Mouse (Mus musculus) frontal cortex, postnatal 25 days (tissue): Measurements from ENCODE around the gene Gm45021.
"Not testable (repeated sequence)": the region's sequence is repeated elsewhere in the genome, so short reads cannot be mapped to it uniquely, and the experiment has no call there.

Experiments
- DNase-seq, 2 experiments: peaks; one replicate each; pipeline ENCODE4 v3.0.0; 2022; ENCODE audit warnings: low spot score in 2 of 2

Gene Gm45021

DNA sequence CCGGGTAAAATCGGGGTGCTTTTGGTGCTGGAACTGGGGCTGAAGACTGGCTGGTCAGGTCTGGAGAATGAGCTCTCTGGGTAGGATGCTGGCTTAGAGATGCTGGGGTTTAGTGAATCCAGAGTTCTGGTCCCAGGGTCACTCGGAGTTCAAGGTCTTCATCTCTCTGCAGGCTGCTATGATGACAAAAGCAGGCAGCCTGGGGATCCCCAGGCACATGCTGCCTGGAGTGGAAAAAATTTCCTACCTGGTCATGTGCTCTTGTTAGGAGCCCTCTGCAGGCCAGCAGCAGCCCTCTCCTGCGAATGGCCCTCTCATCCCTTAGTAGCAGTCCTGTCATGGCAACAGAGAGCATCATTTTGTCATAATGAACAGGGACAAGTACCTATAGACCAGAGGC lies 24.1 kb downstream of the Gm45021 start:
- DNase-seq: no peak

DNA sequence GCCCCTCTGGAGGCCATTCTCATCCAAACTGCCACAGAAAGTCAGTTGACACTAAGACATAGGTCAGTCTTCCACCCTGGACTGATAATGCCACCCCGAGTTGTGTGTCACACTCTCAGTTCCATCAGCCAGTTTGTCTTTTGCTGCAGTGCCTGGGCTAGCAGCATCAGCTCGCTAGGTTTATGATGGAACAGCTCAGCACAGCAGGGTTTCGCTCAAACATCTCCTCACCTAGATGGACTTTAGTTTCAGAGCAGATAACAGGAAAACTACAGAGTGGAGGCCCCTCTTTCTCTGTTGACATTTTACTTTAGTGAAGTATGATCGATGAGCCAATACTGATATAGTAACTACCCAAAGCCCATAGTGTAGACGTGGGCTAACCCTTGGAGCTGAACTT lies 25.3 kb downstream of the Gm45021 start:
- no peak for DNase-seq

DNA sequence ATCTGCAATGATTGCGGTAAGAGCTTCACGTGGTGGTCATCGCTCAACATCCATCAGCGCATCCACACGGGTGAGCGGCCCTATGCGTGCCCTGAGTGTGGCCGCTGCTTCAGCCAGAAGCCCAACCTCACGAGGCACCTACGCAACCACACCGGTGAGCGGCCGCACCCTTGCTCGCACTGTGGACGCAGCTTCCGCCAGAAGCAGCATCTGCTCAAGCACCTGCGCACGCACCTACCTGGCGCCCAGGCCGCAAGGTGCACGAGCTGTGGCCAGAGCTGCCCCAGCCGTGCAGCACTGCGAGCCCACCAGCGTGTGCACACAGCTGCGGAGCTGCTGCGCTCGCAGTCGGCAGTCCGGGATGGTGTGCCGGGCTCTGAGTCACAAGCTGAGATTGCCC lies 30.6 kb downstream of the Gm45021 start:
- DNase-seq: no peak

DNA sequence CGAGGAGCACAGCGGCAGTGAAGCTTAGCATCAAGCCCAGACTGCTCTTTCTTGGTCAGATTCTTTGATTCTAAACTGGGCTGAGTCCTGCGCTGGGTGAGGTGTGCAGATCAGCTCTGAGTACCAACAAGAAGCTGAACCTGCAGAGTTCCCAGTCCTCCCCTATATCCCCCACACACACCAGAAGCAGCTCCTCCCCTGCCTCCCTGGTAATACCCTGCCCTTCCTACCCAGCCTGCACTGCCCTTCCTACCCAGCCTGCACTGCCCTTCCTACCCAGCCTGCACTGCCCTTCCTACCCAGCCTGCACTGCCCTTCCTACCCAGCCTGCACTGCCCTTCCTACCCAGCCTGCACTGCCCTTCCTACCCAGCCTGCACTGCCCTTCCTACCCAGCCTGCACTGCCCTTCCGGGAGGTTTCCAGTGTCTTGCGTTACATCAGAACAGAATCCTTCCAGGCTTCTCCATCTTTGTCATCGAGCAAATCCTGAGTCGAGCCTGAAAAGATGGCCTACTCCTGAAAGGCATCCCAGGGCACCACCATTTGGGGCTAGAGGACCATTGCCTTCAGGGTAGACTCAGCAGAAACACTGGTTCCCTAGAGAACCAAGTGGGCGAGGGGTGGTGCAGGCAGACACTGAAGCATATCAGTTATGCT lies 32.9 kb downstream of the Gm45021 start:
- DNase-seq: not testable (repeated sequence)

DNA sequence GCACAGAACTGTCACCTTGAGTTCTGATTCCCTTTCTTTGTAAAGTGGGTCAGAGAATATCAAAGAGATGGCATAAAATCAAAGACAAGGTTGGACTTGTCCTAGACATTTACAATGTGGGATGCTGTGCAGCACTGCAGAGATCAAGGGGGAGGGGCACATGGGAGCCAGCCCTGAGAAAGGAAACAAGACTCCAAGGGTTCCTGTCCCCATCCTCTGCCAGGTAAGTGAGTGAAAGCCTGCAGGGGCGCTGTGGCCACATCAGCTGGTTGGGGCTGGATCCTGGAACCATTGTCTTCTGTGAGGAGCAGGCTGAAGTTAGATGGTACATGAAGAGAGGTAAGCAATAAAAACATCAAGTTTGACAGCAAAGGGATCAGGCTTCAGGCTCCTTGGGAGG lies 34.0 kb downstream of the Gm45021 start:
- DNase-seq: no peak

DNA sequence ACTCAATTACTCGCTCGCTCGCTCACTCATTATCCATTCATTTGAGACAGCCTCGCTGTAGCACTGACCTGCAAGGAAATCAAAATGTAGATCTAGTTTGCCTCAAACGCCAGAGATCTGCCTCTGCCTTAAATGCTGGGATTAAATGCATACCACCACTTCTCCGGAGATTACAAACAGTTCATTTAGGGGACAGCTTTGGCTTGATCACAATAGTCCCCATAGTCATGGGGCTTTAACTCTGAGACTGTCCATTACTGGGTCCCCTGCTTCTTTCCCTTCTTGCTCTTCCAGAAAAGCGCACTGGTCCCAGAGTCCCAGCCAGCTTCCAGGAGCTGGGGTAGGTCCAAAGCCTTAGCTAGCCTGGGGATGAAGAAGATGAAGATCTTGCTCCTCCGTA lies 37.1 kb downstream of the Gm45021 start, which contains the start of gene AI854703:
TSS of gene AI854703 (plus strand) at position 301 of the 400 bp plus-strand sequence.
- no peak for DNase-seq

DNA sequence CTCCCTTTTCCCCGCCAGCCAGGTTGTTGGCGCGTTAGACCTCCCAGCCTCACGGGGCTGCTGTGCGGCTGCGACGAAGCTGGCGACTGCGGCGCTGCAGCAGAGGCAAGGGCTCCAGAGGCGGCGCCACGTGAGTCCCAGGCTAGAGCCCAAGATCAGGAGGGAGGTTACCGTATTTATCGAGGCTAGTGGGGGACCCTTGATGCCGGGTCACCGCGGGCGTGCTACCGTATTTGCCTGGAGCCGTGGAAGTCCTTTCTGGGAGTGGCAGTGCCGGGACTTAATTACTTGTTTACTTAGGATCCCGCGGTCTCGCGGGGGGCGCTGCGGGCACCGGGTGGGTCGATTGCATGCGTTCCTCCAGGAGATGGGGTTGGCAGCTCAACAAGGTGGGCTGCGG lies 37.6 kb downstream of the Gm45021 start:
- peak; percentile 50 to 54 for DNase-seq

DNA sequence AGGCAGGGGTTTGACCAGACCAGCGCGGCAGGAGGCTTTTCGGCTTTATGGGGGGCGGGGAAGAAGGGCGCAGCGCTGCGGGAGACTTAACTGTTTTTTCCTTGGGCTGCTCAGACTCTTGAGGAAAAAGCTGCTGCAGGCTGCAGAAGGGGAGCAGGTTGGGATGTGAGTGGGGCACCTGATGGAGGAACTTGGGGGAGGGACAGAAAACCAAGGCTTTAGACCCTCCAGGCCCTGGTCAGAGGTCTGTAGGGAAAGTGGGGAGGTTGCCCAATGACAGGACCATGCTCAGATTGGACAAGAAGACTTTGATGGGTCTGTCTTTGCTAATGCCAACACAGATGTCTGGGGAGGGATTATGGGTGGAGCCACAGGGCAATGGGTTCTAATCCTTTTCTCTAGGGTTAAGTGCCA lies 38.1 kb downstream of the Gm45021 start:
- DNase-seq: no peak

DNA sequence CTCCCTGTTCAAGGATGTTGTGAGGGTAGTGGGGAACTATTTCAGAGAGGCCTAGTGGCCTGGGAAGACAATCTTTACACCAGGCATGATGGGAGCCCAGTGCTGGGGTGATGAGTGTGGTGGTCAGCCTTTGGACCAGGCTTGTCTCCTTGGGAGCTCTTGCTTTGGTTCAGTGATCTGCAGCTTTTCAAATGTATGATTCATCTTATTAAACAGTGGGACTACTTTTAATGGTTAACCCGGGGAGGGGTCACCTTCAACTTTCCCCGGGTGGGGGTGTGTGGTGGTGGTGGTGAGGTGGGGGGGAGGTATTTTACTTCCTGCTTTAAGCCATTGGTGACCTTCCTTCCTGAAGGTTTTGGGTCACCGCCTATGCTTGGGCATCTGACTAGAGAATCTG lies 39.0 kb downstream of the Gm45021 start:
- DNase-seq: no peak

DNA sequence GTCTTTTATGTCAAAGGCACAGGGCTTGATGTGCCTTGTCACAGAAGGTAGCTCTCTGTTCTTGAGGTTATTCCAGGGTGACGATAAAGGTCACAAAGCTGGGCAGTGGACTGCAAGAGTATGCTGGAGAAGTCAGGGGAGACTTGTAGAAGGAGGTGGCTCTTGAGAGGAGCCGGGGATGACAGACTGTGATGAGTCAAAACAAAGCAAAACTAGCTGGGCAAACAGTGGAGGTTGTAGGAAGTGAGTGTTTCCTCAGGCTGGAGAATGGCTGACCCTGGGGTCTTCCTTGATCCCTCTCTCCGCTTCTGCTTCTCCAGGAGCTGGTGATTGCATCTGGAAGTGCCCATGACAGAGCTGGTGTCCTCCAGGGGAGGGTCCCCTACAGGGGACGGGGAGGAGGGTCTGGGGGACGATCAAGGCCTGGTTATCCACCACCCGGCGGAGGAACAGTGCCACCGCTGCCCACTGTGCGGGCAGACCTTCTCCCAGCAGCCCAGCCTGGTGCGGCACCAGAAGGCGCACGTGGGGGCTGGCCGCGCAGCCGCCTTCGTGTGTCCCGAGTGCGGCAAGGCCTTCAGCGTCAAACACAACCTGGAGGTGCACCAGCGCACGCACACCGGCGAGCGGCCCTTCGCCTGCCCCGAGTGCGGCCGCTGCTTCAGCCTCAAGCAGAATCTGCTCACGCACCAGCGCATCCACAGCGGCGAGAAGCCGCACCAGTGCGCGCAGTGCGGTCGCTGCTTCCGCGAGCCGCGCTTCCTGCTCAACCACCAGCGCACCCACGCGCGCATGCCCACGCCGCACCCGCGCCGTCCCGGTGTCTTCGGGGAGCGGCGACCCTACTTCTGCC lies 39.6 kb downstream of the Gm45021 start:
- DNase-seq: peak; percentile 34 to 40

DNA sequence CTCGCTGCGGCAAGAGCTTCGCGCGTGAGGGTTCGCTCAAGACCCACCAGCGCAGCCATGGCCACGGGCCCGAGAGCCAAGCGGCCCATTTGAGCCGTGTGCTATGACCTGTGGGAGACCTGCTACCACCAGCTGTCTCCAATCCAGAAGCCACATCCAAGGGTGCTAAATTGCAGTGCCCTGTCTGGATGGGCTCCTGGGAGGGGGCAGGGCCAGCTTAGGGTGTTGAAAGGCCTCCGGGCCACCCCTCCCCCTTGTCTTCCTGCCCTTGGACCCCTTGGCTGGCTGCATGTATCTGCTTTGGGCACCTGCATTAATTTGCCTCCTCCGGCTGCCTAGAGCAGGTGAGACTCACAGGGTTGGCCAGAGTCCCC lies 40.2 kb downstream of the Gm45021 start:
- no peak for DNase-seq

DNA sequence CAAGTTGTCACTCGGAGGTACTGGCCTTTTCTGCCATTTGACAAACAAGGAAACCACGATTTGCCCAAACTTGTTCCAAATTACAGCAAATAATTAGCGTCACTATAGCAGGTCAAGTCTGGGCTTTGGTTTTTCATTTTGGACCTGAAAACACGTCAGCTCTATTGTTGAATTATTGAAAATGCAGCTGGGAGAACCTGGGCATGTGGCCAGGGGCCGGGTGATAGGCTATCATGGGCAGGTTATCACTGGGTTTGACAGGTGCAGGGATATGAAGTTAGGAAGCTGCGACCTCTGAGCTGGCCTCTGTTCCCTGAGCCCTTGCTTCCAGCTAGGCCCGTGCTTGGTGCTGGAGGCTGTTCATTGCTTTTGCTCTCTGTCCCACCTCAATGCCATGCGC lies 41.4 kb downstream of the Gm45021 start:
- DNase-seq: no peak

DNA sequence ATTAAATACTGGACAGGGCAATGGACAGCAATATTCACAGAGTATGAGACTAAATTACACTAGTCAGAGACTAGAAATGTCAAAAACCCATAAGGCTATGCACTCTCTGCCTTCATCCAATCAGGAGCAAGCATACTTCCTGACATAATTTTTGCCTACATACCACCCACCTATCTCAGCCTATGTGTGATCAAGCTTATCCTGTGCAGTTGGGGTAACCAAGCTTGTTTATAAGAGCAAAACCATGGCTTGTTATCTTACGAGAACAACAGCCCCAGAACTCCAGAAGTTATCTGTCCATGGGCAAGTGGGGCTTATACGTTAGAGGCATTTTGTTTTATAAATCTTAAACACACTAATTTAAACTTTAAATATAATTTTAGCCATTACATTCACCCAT lies 45.7 kb downstream of the Gm45021 start:
- DNase-seq: no peak

DNA sequence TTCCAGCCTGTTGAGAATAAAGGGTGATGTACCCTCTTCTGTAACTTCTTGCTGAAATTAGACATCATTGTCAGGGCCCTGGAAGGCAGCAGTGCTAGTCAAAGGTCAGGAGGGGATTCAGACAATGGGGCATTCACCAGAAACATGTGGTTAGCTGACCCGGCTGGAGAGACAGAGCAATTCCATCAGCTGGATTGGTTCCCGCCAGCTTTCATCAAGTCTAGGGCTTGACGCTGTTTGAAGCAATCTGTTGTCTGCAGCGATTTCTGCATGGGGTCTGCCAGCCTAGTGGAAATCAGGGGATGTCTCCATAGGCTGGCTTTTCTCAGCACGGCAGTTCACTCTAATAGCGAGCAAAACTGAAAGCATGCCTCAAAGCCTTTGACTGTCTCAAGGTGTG lies 47.1 kb downstream of the Gm45021 start:
- DNase-seq: no peak

DNA sequence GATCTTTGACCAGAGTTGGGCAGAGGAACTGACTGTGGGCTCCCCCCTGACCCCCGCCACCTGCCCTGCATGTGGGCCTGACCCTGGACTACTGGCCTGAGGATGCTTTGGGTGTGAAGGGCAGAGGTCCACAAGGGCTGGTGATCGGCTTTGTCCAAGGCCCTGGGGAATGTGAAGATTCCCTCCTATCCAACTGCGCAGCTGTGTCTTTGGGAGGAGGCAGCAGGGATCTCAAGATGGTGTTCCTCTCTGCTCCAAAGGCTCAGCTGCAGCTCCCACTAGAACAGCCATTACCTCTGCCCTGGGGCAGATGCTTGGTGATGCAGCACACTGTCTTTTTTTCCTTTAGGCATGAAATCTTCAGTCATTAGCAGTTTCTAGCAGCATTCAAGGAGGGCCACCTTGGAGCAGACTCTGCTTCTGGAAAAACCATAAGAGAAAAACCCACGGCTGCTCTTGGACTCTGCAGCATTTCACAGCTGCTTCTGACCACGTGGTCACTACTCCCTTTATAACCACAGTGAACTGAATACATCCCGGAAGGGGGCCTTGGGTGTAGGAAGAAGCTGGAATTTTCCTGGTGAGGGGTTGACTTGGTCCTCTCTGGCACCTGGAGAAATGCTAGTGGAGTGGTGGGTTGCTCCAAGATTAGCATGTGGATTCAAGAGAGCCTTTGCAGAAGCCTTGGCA lies 48.5 kb downstream of the Gm45021 start:
- no peak for DNase-seq

DNA sequence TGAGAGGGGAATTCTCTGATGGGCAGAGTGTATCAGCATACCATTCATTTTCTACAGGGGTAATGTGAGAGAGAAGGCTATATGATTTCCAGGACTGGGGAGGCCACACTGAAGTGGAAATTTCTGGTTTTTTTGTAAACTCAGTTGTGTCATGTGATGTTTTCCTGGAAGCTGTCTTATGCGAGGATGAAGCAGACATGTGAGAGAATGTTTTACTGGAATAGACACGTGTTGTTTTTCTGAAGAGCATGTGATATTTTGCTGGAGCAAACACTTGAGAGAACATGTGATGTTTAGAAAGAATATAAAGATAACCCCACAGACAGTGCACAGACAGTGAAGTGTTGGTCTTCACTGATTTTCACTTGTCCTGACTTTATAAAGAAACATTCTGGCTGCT lies 49.1 kb downstream of the Gm45021 start:
- no peak for DNase-seq

DNA sequence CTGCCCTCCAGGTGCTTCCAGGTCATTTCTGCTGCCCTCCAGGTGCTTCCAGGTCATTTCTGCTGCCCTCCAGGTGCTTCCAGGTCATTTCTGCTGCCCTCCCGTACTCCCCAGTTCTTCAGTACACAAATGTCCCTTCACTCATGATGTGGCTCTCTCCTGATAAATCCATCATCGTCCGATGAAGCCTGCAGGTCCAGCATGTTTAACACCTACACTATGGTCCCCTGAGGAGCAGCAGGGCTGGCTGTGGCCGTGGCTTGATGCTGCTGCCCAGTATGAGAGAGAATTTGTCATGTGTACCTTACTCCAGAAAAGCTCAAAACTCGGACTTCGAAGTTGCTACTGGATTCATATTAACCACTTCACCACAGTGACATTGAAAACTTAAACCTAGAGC lies 52.0 kb downstream of the Gm45021 start:
- DNase-seq: no peak

DNA sequence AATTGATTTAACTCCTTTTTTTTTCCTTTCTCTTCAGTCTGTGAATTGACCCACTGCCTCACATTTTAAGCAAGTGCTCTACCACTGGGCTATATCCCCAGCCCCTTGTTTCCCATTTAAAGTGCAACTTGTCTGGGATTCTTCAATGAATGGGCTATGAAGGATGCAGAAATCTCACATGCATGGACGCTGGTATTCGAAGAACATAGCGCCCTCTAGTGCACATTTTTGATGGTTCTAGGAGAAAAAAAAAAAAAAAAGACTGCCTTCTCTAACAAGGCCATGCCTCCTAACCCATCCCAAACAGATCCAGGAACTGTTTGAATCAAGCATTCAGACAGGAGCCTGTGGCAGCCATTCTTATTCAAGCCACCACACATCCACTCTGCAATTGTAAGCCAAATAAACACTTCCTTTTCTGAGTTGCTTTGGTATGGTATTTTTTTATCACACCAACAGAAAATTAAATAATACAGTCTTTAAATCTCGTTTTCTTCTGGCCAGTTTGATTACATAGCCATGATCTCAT lies 53.4 kb downstream of the Gm45021 start:
- DNase-seq: no peak

DNA sequence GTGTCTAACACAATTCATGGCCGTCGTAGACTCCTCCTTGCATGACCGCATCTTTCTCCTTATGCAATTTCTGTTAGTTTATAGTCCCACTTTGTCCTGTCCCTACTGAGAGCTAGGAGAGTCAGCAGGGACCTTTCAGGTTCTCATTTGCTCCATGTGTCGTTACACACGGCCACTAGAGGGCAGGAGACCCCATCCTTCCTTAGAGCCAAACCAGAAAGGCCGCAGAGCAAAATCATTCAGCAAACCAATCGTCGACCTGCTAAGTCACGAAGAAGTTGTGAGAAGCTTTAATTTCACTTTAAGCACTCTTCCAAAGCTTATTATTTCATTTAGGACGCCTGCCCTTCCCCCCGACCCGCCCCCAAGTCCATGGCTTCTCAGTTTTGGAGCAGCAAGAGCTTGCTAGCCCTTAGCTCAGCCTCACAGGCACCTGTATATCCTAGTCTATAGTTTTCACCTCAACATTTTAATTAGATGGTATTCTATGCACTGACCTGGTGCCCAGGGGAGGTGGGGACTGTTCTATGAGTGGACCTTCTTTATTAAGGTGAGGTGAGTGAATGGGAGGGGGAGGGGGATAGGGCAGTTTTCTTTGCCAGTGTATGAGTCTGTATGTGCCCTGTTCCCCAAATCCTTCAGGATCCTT lies 56.4 kb downstream of the Gm45021 start:
- peak; percentile 49 to 54 for DNase-seq

DNA sequence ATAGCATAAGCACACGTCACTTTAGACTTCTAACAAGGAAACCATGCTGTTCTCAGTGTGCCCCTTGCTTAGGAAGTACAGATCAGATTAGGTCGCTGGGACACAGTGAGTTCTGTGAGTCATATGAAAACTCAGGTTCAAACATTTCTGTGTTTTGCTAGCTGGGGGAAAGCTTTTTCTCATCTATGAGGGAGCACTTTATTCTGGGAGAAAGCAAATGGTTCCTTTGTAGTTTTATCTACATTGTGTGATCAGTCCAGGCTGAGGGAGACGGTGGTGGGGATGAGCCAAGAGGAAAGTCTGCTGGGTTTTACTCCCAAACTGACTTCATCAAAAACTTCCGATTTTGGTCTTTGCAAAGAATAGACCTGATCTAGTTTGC lies 56.9 kb downstream of the Gm45021 start:
- no peak for DNase-seq

DNA sequence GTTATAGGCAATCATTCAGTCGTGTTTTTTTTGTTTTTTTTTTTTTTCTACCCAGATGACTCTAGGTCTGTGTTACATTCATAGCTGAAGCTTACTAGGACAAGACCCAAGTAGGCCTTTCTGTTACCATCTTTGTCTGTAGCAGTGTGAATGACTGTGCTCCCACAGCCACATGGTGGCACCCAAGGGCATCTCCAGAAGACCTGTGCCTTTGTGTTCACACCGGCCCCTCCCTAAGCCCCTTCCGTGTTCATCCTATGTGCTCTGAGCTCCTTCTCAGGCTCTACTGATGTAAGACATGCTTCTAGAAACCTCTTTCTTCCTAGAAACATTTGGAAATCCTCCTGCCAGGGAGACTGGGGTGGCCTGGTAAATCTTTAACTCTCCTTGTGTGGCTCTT lies 57.6 kb downstream of the Gm45021 start, which contains the start of gene Gimap8:
TSS of gene Gimap8 (plus strand) at position 240 of the 400 bp plus-strand sequence.
- no peak for DNase-seq

DNA sequence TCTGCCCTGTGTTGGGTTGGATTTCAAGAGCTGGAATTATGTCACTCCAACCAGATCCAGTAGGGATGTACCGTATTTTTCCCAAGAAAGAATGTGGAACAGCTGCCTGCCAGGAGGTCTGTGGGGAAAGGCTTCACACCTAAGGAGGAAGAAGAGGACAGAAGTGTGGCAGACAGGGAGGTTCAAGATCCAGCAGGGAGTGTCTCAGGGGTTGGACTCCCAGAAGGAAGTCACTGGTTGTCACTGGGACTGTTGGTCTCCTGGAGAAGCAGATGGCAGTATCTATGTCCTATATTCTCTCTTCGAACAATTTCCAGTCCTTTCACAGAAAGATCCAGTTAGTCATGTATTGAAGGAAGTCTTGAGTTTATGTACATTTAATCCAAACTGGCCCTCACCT lies 58.2 kb downstream of the Gm45021 start:
- no peak for DNase-seq
